Mouse (Mus musculus) CD4-positive helper T cell, adult 2 months (primary cell): ENCODE data around the gene Btbd2.

Experiments used
- DNase-seq: peaks from one replicate; pipeline ENCODE4 v3.0.0-alpha.2; 2012; ENCODE audit warnings: low read depth, missing footprints, low spot score

Btbd2 gene

DNA sequence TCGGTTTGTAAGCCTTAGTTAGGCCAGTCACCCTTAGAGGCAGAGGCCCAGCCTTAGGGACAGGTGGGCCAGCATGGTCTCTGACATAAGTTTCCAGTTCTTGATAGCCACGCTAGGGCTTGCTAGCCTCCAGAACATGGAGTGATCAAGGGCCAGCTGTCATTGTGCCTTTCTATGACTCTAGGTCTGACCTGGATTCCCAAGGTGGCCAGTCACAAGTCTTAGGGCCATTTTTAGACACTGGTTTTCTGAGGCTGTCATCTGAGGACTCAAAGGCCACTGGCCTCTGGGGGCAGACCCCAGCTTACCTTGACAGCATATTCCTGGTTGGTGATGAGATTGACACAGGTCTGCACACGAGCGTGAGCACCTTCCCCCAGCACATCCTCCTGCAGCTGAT is 14.4 kb upstream of the Btbd2 start:
- DNase-seq: no peak

DNA sequence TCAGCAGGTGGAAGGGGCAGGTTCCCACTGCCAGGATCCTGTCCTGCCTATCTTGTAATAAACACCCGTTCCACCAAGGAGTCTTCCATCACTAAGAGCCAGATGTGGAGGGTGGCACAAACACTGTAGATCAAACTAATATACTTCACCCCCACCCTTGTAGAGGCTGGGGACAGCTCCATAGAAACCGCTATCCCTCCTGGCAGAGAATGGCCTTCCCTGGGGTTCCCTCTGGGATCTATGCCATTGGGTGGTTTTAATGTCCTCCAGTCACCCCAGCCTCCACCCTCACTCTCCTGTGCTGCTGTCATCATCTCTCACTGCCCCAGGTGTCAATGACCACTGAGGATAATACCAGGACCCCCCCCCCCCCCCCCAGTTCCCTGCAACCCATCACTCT is 13.7 kb upstream of the Btbd2 start:
- no peak for DNase-seq

DNA sequence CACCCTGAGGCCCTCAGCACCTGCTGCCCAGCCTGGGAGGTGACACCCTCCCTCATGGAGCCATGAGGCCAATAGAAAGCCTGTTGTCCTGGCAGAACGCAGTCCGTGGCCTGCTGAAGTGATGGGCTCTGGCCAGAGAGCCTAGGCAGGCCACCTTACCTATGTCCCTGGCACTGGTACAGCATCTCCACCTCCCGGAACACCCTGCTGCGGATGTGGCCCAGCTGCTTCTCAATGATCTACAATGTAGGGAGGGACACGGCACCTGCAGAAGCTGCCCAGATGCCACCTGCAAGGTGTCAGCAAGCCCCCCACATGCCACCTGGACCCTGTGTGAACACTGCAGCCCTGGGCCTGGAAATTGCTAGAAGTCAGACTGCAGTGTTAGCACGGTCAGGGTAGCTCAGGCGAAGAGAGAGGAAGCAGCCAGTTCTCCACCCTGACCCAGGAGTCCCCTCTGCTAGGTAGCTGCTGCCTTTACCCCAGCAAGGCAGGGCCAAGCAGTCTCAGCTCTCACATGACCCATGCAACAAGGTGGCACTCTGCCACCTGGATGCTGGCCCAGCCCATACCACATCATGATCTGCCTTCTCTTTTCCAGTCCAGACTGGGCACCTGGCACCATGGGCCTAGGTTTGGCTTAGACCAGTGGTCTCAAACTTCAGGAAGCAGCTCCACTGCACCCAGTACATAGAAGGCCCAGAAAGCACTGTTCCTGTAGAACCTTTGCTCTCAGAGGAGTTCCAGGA is 13.0 kb upstream of the Btbd2 start:
- no peak for DNase-seq

DNA sequence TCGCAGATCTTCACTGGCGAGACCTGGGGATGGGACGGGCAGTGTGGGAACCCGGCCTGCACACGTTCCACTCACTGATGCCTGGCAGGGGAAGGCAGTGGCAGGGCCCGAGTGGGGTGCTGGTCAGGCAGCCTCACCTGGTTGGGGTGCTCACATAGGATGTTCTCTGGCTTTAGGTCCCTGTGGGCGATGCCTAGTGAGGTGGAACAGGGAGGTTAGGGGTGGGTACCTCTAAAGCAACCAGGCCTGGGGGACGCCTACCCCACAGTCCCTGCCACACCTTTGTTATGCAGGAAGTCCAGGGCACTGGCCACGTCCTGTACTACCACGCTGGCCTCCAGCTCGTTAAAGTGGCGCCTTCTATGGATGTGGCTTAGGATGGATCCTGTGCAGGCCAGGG is 12.1 kb upstream of the Btbd2 start:
- DNase-seq: no peak

DNA sequence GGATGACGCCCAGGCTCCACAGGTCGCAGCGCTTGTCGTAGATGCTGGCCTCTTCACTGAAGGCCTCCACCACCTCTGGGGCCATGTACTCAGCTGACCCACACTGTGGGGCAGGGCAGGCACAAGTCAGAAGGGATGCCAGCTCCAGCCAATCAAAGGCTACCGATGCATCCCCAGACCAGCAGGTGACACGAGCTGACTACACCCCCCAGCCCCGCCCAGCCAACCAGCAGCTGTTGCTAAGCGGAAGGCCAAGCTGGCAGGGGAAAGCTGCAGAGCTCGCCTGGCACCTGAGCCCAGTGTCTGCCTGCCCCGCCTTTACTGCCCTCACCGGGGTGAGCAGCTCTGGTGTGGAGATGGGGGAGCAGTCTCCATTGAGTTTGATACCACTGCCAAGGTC is 11.7 kb upstream of the Btbd2 start:
- DNase-seq: no peak

DNA sequence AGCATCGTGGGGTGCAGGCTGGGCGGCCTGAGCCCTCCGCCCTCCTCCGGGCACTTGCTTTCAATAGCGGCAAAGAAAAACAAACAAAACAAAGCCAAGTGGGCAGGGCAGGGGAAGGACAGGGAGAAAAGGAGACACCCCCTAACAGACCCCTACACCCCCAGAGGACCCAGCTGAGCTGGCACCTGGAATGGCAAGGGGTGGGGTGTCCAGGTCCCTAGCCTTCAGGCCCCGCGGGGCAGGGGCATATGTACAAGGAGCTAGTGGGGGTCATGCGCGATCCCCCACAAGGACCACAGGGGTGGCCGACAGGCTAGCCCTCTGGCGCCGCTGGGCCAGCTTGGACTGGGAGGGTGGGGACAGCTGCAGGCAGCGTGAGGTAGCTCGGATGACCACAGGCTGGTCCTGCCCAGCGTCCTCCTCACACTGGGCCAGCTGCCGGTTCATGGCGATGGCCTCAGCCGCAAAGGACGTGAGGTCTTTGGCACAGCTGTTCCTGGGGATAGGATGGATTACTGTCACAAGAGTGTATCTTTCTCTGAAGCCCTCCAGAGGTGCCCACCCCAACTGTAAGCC is 10.1 kb upstream of the Btbd2 start:
- DNase-seq: no peak

DNA sequence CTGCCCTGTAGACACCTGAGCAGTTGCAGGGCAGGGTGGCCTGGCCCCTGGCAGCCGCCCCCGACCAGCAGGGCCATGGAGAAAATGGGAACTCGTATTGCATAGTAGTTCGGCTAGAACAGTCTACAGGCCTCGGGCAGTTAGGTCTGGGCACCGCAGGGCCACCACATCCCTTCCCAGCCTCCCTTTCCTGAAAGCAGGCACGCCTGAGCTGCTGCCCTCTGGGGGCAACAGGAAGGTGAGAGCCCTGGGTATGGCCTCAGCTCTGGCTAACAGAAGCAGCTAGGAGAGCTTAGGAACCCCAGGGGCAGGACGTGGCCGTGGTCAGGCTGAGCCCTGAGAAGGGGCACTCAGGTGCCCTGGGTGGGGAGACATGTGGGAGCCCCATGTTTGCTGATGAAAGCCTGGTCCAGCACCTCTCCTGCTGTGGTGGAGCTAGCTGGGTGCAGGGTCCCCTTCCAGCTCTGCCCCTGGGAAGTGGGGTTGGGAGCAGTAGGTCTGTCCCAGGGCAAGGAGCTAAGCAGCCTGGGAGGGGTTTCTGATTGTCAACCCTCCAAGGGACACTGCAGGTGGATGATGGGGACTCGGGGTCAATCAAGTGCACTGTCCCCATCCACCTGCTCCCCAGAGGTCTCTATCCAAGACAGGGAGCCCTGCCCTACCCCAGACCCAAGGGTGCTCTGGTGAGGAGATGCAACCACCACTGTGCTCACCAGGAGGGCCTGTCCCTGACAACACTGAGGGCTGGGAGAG is 9.3 kb upstream of the Btbd2 start:
- no peak for DNase-seq

DNA sequence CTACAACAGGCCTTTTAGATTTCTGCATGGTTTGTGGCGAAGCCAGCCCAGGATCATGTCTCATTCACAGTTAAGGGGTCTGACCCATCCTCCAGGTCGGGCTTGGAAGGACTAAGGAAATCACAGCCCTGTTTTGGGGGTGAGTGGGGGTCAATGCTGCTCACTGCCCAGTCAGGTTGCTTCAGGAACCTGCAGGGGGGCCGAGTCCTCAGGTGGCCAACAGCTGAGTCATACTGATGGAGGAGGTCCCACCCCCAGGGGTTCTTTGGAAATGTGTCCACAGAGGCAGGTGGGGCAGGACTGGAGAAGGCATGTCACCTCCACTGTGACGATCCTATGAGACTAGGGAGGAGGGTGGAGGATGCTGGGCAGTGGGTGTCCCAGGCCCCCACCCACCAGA is 8.6 kb upstream of the Btbd2 start:
- DNase-seq: no peak

DNA sequence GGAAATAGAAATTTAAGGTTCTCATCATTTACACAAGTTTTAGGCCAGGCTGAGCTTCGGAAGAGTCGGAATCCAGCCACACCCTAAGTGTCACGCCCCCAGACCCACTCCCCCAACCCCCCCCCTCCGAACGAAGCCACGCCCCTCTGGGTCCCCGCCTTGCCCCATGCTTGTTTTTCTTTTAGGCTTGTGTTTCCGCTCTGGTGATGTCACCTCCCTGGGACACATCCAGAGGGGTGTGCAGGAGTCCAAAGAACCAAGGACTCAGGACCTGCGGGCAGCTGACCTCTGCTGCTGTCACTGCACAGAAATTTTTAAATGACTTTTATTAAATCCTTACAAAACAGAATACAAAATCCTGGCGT is 8.1 kb upstream of the Btbd2 start:
- peak; percentile 49 for DNase-seq

DNA sequence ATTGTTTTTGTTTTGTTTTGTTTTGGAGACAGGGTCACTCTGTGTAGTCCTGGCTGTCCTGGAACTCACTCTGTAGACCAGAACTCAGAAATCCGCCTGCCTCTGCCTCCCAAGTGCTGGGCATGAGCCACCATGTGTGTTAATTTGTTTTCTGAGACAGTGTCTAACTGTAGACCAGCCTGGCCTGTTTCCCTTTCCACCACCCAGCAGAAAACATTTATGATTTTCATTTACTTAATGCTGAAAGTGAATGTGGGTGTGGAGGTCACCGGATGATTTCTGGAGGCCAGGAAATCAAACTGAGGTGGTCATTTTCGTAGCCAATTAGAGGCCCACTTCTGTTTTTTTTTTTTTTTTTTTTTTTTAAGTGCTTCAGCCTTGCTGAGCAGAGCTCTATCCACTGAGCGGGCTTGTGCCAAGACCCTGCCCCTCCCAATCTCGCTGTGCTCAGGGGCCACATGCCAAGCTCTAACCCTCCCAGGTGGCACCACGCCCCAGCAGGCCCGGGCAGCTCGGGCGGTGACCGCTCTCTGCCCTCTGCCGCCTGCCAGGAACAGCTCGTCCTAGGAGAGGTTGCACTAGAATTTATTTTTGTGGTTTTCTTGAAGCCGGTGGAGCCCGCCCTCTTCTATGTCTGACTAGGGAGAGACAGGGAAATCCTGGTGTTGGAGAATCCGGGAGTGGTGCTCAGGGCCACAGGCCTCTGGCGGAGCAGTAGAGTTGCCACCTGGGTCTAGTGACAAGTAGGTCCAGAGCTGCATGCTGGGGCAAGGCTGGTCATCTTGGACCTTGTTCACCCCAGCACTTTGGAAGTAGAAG is 7.5 kb upstream of the Btbd2 start:
- peak; percentile 64 for DNase-seq

DNA sequence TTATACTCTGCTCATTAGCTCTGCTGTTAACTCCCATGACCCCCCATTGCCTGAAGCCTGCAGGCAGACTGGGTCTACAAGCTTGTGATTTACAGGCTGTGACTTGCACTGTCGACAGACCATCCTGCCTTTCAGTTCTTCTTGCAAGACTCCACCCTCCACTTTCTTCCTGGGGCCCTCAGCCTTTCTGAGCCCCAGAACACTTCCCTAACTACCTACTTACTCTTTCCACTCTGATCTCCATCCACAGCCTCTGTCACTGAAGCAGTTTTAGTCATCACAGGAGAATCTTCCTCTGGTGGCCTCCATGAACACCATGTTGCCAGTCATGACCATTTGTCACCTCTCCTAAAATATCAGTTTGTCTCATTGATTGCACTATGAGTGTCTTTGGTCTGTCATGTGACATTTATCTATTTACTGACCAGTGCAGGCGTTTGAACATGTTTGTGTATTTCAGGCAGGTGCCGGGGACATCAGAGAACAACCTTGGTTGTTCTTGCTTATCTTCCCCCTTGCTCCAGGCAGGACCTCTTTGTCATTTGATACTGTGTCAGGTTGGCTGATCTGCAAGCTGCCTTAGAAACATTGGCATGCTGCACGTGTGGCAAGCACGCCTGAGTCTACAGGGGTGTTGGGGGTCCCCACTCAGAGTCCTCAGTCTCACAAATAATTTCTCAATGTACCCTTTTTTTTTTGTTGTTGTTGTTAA is 6.8 kb upstream of the Btbd2 start:
- DNase-seq: peak; percentile 44

DNA sequence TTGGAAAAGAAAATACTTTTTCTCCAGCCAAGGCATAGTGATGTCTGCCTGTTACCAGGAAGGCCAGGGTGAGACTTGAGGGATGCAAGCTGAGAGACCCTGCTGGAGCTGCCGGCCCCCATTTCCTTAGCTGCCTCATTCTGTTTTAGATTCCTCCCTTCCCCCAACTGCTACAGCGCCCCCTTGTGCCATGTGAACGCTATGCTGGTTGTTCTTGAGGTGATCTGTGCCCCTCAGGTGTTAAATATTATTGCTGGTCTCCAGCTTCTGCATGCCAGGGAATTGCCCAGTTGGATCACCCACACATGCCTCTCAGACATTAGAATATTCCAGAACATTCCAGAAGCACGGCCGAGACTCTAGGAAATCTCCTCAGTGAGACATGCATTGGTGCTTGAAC is 4.3 kb upstream of the Btbd2 start:
- peak; percentile 73 for DNase-seq

DNA sequence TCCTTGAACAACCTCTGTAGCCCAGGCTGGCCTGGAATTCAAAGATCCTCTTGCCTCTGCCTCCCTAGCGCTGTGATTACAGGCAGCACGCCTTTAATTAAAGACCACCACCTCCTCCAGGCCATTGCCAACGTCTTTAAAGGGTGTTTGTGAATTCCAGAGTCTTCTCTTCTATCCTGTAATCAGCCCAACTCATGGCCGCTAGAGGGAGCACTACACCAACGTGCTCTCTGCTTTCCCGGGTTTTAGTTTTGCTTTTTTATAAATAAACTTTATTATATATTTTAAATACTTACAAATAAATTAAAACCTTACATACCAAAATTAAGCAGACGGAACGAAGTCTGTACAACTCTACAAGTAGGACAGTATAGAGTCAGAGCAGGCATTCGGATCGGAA is 2.3 kb upstream of the Btbd2 start:
- peak; percentile 72 for DNase-seq

DNA sequence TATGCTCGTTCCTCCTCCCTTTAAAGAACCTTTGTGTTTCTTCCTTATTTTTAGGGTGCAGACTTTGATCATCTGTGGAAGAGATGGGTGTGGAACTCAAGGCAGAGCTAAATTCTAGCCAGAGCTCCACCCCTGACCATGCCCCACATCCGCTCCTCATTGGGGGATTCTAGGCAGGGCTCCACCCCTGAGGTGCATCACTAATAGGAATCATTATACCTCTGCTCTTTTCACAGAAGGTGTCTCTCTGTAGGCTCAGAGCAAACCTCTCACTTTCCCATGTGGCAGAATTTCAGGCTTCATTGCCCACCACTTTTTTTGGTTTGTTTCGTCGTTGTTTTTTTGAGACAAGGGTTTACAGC is 2.0 kb upstream of the Btbd2 start:
- peak; percentile 87 for DNase-seq

DNA sequence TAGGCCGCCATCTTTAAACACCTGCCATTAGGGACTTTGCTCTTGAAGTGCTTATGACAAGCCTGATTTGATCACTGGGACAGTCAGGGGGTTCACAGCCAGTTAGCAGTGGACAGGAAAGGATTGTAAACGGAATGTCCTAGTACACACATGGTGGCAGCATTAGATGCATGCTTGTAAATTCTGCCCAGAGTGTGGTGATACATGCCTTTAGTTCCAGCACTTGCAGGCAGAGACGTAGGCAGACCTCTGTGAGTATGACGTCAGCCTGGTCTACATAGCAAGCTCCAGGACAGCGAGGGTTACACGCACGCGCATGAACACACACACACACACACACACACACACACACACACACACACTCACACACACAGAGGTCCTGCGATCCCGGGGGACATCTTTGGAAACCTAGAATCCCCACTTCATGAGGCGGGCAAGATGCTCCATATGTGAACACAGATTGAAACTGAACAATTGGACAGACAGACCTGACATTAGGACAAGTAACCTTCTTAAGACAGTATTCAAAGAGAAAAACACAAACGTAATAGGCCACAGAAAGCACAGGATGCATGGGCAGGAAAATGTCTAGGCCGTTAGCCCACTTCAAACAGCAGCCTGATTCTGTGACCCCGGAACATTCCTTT is 1.4 kb upstream of the Btbd2 start:
- peak; percentile 85 for DNase-seq

DNA sequence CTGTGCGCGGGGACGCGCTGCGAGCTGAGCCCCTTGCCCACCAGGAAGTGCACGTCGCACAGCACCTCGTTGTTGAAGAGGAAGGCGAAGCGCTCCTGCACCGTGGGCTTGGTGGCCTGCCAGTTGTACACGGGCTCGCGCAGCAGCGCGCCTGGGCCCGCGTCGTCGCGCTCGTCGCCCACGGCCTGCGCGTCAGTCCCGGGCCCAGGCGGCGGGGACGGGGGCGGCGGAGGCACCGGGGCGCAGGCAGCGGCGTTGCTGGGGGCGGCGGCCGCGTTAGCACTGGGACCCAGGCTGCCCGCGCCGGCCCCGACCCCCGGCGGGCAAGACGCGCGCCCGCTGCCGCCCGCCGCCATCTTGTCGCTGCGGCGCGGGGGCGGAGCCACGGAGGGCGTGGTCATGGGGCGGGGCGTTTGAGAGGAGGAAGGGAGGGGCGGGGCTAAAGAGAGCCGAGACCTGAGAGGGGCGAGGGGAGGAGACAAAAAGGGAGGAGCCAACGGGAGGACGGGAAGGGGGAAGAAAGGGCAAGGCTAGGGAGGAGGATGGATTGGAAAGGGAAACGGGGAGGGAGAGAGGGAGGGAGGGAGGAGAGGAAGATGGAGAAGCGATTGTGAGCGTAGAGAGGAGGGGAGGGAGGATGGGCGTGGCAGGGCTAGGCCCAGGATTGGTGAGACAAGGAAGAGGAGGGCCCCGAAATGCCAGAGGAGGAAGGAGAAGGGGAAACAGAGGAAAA is 575 bp downstream of the Btbd2 start:
- peak; percentile 93 for DNase-seq

DNA sequence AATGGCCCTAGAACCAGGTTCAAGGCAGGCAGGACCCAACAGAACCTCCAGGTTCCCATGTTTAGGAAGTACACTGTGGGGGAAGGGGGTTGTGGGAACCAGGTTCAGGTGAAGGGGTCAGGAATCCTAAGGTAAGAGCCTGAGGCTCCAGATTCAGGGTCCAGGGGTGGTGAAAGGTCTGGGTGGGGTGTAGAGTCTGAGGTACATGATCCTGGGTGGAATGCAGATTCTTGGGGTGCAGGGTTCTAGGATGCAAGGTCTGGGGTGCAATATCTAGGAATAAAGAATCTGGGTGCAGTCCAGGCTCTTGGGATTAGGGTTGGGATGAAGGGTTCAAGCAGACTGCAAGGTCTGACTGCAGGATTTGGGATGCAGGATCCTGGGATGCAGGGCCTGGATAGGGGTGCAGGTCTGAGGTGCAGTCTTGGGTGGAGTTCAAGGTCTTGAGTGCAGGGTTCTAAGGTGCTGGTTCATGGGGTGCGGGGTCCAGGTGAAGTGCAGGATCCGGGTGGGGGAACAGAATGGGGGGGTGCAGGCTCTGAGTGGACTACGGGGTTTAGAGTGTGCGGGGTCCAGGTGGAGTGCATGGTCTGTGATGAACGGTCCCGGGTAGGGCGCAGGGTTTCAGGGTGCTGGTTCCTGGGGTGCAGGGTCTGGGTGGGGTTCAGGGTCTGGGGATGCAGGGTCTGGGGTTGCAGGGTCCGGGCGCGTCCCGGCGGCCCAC is 1.3 kb downstream of the Btbd2 start:
- DNase-seq: no peak

DNA sequence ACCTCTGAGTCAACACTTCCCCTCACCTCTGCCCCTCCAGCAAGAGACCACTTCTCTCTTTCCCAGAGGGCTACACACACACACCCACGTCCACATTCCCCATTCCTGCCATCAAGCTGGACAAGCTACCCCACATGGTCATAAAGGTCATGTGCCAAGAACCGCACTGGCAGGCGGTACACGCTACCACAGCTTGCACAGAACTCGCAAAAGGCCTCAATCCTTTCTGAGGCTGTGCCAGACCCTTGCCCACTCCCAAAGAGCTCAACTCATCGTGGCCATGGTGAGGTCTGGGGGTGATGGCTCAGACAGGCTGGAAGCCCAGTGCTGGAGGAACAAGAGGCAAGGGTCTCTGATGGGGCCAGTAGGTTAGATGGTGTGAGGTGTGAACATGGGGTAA is 2.0 kb downstream of the Btbd2 start:
- no peak for DNase-seq

DNA sequence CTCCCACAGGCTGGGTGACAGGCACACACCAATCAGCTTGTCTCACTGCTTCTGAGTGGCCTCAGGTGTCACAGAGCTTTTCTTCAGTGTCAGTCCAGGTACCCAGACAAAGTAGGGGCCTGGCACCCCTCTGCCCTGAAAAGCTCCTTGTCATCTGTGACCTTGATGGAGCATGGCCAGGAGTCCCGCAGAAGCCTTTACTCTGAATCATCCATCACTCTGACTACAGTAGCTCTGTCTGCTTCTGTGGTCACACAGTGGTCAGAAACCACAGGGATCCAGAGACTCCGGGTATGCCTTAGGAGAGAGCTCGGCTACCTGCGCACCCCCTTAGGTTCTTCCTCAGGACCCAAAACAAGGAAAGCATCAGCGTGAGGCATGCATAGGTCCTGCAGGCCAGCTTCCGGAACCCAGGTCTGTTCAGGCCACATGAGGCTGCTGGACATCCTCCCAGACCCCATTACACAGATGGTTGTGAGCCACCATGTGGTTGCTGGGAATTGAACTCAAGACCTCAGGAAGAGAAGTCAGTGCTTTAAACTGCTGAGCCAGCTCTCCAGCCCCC is 3.6 kb downstream of the Btbd2 start:
- DNase-seq: no peak
